Mouse (Mus musculus): ENCODE measurements around the gene Neurl3.

DNA sequence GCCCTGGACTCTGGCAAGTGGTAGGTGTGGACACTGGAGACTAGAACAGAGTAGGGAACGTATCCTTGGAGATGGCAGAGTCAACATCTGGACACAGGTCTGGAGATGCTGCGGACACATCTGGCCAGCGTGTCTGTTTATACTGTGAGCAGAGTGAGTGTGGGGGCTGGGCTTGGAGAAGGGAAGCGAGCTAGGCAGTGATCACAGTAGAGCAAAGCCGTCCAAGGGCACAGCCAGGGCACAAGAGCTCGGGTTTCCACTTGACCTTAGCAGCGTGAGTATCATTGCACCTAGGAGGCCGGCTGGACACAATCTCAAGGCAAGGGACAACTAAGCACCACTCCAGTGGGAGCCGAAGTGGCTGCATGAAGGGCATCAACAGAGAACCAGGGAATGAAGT lies 48.6 kb upstream of the Neurl3 start:
- no peak for TF ChIP-seq CTCF (IDR thresholded peaks at IDR 0.05; ENCODE audit: low read depth, low read length)
- no peak for TF ChIP-seq POLR2AphosphoS5 (IDR thresholded peaks at IDR 0.05; ENCODE audit: insufficient replicate concordance, low read depth, low read length)
- no peak for TF ChIP-seq GATA1 (IDR thresholded peaks at IDR 0.05; ENCODE audit: borderline replicate concordance, low read length)
- no peak for TF ChIP-seq TAL1 (conservative IDR thresholded peaks at IDR 0.05; ENCODE audit: low read depth, low read length)

Measured in G1E (cell line).